Mouse (Mus musculus) heart, embryonic 14.5 days (tissue): Measurements from ENCODE around the gene AU022252. TPM values are rescaled to one million over a fixed set of nuclear protein-coding genes. Genes with fewer than 3 reads are reported as not detected.

Experiments used
- ATAC-seq: fragments of 200-750 bp; cut with Nextera tagmentation; 2 replicates; pipeline ENCODE4 v1.8.0; 2017; ENCODE audit warnings: low read depth, moderate TSS enrichment; ENCODE audit not compliant: insufficient number of reproducible peaks, insufficient read depth, low FRiP score
- H3K27ac ChIP-seq, 2 experiments: fragments of 200-500 bp in 1 of 2; fragments of 300-500 bp in 1 of 2; sonication (generic) in 1 of 2; replicated peaks in 1 of 2; 2 replicates each; pipeline ENCODE4 v1.5.1; 2012 to 2014; ENCODE audit warnings: low read depth in 2 of 2, low read length in 2 of 2, control low read depth in 1 of 2, mild to moderate bottlenecking in 1 of 2, mixed read lengths in 1 of 2; ENCODE audit not compliant: control insufficient read depth in 1 of 2, insufficient read depth in 1 of 2
- H3K27me3 ChIP-seq: fragments of 300-500 bp; sonication (generic); 2 replicates; pipeline ENCODE4 v1.6.1; 2014; ENCODE audit warnings: mild to moderate bottlenecking, low read length, control low read depth; ENCODE audit not compliant: control insufficient read depth, insufficient read depth
- H3K36me3 ChIP-seq: fragments of 300-500 bp; sonication (generic); 2 replicates; pipeline ENCODE4 v1.6.1; 2014; ENCODE audit warnings: mild to moderate bottlenecking, control low read depth, low read length, mixed read lengths; ENCODE audit not compliant: control insufficient read depth, insufficient read depth
- H3K4me1 ChIP-seq, 2 experiments: fragments of 200-500 bp in 1 of 2; fragments of 300-500 bp in 1 of 2; sonication (generic) in 1 of 2; 2 replicates each; pipeline ENCODE4 v1.6.1; 2012 to 2014; ENCODE audit warnings: low read length in 2 of 2, control low read depth in 1 of 2, mixed read lengths in 1 of 2; ENCODE audit not compliant: control insufficient read depth in 2 of 2, insufficient read depth in 2 of 2
- H3K4me2 ChIP-seq: fragments of 300-500 bp; sonication (generic); 2 replicates; pipeline ENCODE4 v1.6.1; 2014; ENCODE audit warnings: mild to moderate bottlenecking, low read length
- H3K4me3 ChIP-seq, 2 experiments: fragments of 200-500 bp in 1 of 2; fragments of 300-500 bp in 1 of 2; sonication (generic) in 1 of 2; 2 replicates each; pipeline ENCODE4 v1.5.1; 2012 to 2014; ENCODE audit warnings: low read length in 2 of 2, mild to moderate bottlenecking in 2 of 2, control low read depth in 1 of 2, low read depth in 1 of 2, moderate library complexity in 1 of 2; ENCODE audit not compliant: control insufficient read depth in 1 of 2, insufficient read depth in 1 of 2
- H3K9ac ChIP-seq: fragments of 300-500 bp; sonication (generic); 2 replicates; pipeline ENCODE4 v1.6.1; 2014; ENCODE audit warnings: mild to moderate bottlenecking, low read length
- H3K9me3 ChIP-seq: fragments of 300-500 bp; sonication (generic); 2 replicates; pipeline ENCODE4 v1.6.1; 2016; ENCODE audit warnings: low read length, control low read depth; ENCODE audit not compliant: control insufficient read depth
- WGBS: fragments of 180-500 bp; shearing (Covaris S2); extraction: QIAGEN DNeasy Blood & Tissue Kit; methylation state at CpG from one replicate; pipeline ENCODE4 v1.1.7; 2014; 5-methylcytosine and 5-hydroxymethylcytosine counted together
- polyA plus RNA-seq: library from polyadenylated mRNA; unstranded; fragments of >200 nt; fragmentation: Nextera tagmentation; extraction: Ambion mirVana; gene quantifications from 2 replicates; pipeline ENCODE4 v1.2.1, GENCODE M21; 2014

AU022252 gene
- polyA plus RNA-seq, 1 experiment from 2014 or later = 24.8 TPM

DNA sequence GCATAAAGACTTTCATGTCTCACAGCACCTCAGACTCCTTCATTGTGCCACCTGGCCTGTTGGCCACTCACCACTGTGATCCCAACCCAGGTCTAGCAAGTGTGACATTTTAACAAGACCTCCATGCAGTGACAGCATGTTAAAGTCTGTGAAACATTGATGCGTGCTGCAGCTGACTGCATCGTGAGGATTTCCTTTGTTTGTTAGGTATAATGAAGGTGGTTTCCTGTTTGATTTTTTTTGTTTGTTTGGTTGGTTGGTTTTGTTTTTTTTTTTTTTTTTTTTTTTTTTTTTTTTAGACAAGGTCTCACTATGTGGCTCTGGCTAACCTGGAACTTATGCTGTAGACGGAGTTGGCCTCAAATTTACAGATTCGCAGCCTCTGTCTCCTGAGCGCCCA is 30.0 kb upstream of the AU022252 start:
- H3K27me3 ChIP-seq = no peaks in the 10 kb centered on the region
- H3K9me3 ChIP-seq = no peaks in the 10 kb centered on the region
- H3K36me3 ChIP-seq = no peaks in the 10 kb centered on the region
- no peak overlapping the region for H3K9ac ChIP-seq
- peaks cover 4 to 5% of the 10 kb centered on the region in 2 experiments; a peak in 2 of 4 replicates for H3K4me1 ChIP-seq
- no peak overlapping the region for H3K4me3 ChIP-seq
- no peak overlapping the region for H3K27ac ChIP-seq
- H3K4me2 ChIP-seq = no peak overlapping the region
- 87% methylated on average over 5 of the region's 5 CpGs for WGBS
- ATAC-seq = no peak

DNA sequence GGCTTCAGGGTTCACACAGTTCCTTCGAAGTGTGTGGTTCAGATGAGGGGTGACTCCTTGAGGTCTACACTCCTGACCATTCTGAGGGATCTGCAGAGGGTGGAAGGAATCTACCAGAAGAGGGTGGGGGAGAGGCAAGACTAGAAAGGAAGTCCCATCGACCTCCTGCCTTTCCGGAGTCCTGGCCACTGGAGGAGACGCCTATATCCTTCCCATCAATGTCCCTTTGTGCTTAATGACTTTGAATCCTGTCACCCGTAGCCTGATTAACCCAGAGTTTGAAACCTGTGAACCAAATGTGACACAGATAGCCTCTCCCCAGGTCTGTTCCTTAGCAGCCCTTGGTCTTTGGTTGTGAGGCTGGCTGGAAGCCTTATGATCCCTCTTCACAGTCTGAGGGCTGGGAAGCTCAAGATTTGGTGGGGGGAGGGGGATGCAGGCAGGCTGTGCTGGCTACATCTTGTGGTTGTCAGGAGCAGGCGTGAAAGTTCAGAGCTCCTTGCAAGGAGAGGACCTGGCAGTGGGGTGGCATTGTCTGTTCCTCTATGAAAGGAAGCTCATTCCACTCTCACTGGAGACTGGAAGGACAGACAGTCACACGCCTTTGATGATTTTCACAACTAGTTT is 28.7 kb upstream of the AU022252 start:
- ATAC-seq = no peak

DNA sequence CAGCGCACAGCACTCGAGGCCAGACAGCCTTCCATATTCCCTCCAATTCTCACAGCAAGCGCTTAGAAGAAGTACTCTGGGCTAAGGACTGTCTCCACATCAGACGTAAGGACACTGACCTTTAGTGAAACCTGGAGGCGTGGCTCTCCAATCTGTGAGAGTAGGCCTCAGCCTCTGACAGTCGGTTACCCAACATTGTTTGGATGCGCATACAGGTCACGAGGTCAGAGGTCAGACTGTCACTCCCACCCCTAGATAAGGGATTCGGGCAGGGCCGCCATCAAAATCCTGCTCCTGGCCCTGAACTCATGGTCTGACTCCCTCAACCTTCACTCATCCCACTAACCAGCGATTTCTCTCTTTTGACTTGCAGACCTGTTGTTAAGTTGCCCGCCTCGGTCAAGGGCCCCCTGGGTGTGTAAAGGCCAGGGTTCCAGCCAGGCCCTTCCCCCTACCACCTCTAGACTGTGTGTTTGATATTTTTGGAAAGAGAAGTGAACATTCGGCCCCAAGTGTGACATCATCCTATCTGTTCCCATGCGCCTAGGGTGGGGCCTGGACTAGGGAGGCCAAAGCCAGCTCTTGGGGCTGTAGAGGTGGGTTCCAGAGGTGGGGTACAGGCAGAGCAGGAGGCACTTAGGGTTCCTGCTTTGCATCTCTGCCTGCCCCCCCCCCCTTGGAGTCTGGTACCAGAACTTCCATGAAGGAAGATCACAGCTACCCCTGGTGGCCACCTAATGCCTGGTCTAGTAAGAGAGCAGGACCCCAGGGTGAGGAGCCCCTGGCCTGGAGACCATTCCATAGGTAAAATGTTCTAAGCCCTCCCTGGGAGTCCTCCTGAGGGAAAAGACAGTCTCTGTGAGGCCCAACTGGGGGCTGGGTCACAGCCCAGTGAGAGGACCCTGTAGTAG is 27.1 kb upstream of the AU022252 start:
- Histone ChIP-seq H3K4me3 (no peak overlapping the region), H3K36me3 (no peaks in the 10 kb centered on the region), H3K4me1 (peaks cover 4 to 5% of the 10 kb centered on the region in 2 experiments; a peak in 3 of 4 replicates), H3K4me2 (no peak overlapping the region), H3K27ac (no peak overlapping the region), H3K9me3 (no peaks in the 10 kb centered on the region), H3K27me3 (no peaks in the 10 kb centered on the region), H3K9ac (no peak overlapping the region)
- WGBS = 73% methylated on average over 15 of the region's 15 CpGs
- no peak for ATAC-seq

More for the DNA sequence above, 28.7 kb upstream of the AU022252 start:
- no peaks in the 10 kb centered on the region for H3K9me3 ChIP-seq
- no peaks in the 10 kb centered on the region for H3K27me3 ChIP-seq
- H3K4me2 ChIP-seq = no peak overlapping the region
- WGBS = 44% methylated on average over 7 of the region's 7 CpGs
- no peak overlapping the region for H3K9ac ChIP-seq
- peaks cover 4 to 5% of the 10 kb centered on the region in 2 experiments; a peak in 2 of 4 replicates for H3K4me1 ChIP-seq
- H3K27ac ChIP-seq = no peak overlapping the region
- H3K36me3 ChIP-seq = no peaks in the 10 kb centered on the region
- no peak overlapping the region for H3K4me3 ChIP-seq

DNA sequence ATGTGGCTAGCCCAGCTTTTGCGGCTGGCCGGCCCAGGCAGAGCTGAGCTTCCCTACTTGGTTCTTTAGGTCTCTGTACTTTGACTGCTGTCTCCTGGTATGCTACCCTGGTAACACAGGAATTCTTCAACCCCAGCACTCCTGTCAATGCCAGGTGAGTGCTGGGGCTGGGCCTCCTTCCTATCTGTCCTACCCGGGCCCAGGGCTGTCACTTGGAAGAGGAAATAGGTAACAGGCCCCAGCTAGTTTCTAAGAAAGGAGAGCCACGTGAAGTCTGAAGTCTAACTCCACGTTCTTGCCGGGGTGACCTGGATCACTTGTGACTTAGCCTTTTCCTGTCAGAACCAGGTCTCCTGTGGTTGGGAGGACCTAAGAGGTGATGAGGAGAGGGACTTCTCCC is 24.6 kb upstream of the AU022252 start:
- H3K9ac ChIP-seq = no peak overlapping the region
- no peaks in the 10 kb centered on the region for H3K36me3 ChIP-seq
- no peaks in the 10 kb centered on the region for H3K27me3 ChIP-seq
- no peak overlapping the region for H3K4me3 ChIP-seq
- H3K9me3 ChIP-seq = no peaks in the 10 kb centered on the region
- peaks cover 12 to 15% of the 10 kb centered on the region in 2 experiments; a peak in 3 of 4 replicates for H3K4me1 ChIP-seq
- no peak for ATAC-seq
- 60% methylated on average over 6 of the region's 6 CpGs for WGBS
- H3K27ac ChIP-seq = no peak overlapping the region
- H3K4me2 ChIP-seq = no peak overlapping the region

DNA sequence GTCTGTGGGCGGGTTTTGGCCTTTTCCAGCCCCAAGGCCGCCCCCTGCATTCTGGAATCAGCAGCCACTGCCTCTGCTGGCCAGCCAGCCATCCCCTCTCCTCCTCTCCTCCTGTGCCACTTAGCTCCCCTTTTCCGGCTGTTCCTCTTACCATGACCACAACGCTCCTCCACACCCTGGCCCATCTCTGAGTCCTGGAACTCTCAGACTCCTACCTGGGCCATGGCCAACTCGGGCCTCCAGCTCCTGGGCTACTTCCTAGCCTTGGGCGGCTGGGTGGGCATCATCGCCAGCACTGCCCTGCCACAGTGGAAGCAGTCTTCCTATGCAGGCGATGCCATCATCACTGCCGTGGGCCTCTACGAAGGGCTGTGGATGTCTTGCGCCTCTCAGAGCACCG is 22.8 kb upstream of the AU022252 start, which contains the start of gene Cldn19:
Cldn19 (plus strand) TSS at position 64 of the 400 bp plus-strand sequence.
- Histone ChIP-seq H3K9ac (no peak within 1 kb of the TSS), H3K4me3 (no peak within 1 kb of the TSS), H3K27me3 (no peaks in the 10 kb centered on the region), H3K36me3 (no peaks in the 10 kb centered on the region), H3K27ac (no peak within 1 kb of the TSS), H3K4me2 (no peak within 1 kb of the TSS), H3K4me1 (peaks cover 9 to 15% of the 10 kb centered on the region in 2 experiments; a peak in 3 of 4 replicates), H3K9me3 (no peaks in the 10 kb centered on the region)
- no peak for ATAC-seq
- 79% methylated on average over 12 of the region's 12 CpGs for WGBS

DNA sequence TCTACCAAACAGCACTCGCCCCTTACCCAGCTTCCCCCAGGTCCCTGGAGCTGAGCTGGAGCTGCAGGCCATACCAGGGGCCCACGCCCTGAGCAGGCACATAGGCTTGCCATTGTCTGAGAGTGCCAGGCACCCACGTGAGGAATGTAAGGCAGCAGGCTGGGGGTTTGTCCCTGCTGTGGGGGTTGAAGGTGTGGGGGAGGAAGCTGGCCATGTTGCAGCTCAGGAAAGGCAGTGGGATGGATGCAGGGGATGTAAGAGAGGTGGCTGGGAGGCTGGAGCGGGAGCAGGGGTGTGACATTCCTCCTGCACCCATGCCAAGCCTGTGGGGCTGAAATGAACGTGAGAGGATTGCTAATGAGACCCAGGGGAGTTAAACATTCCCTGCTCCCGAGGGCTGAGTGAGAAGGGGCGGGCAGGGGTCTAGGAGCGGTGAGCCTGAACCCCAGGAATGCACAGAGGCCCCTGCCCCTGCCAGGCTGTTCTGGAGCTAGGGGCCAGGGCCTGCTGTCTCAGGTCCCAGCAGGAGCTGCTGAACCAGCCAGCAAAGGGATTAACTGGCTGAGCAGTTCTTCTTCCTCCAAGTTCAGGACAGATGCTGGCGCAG is 21.6 kb upstream of the AU022252 start:
- H3K4me3 ChIP-seq = no peak overlapping the region

DNA sequence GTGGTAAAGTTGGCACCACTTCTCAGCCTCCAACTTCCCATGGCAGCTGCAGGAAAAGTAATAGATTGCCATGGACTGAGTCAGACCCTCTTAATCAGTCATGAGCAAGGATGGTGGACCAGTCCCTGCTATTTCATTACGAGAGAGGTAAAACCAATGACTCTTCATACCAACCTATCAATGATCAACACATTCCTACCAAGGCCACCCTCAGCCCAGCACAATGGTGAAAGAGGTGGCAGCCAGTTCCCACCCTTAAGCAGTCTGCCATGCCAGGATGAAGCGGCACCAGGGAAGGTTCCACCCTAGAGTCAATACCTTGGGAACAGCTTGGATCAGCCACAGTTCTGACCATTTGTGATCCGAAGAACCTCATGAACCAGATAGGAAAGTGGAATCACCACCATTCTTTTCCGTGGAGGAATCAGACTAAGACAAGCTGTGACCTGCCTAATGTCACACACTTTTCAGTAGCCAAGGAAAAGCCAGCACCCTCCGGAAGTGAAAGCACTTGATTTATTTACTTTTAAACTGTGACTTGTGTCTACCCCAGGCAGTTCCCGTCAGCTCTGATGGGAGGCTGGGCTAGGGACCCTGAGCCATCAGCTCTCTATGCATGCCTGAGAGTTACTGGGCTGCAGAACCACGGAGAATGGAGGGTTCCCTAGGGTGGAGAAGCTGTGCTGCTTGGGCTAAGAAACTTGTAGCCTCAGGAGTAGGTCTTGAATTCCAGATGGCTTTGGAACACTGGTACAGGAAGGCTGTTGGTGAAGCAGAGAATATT is 19.7 kb upstream of the AU022252 start:
- H3K9ac ChIP-seq = no peak overlapping the region
- no peak overlapping the region for H3K27ac ChIP-seq
- no peak overlapping the region for H3K4me3 ChIP-seq
- peaks cover 13% of the 10 kb centered on the region for H3K36me3 ChIP-seq
- ATAC-seq = no peak
- peaks cover 10 to 25% of the 10 kb centered on the region in 2 experiments for H3K4me1 ChIP-seq
- WGBS = 53% methylated on average over 7 of the region's 7 CpGs
- H3K9me3 ChIP-seq = no peaks in the 10 kb centered on the region
- H3K4me2 ChIP-seq = no peak overlapping the region
- H3K27me3 ChIP-seq = no peaks in the 10 kb centered on the region

More for the DNA sequence above, 21.6 kb upstream of the AU022252 start:
- ATAC-seq = no peak
- 38% methylated on average over 9 of the region's 9 CpGs for WGBS
- Histone ChIP-seq H3K36me3 (no peaks in the 10 kb centered on the region), H3K27me3 (no peaks in the 10 kb centered on the region), H3K4me2 (no peak overlapping the region), H3K9me3 (no peaks in the 10 kb centered on the region), H3K9ac (no peak overlapping the region), H3K4me1 (peaks cover 7 to 9% of the 10 kb centered on the region in 2 experiments; a peak in 3 of 4 replicates), H3K27ac (no peak overlapping the region)
